Mouse (Mus musculus) liver, adult (tissue): ENCODE measurements around the gene Raly.

Source experiments
- GATA4 ChIP-seq: IDR thresholded peaks from 2 replicates; pipeline ENCODE4 v1.6.1; 2014; ENCODE audit warnings: mild to moderate bottlenecking, low read length; ENCODE audit not compliant: insufficient replicate concordance

Raly gene

DNA sequence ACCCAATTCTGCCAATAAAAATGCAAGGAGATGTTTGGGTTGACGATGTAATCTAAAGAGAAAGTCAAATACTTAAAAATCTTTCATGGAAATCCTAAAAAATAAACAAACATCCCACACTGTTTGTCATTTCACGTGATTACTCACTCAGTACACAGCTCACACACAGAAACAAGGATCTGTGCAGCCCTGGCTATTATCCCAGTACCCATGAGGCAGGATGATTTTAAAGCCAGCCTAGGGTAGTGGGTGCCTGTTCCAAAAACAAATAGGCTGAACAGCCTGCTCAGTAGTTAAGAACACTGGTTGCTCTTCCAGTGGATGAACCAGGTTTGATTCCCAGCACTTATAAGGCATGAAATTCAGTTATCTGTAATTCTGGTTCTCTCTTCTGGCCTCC is 85.7 kb downstream of the Raly start:
- no peak for TF ChIP-seq GATA4

DNA sequence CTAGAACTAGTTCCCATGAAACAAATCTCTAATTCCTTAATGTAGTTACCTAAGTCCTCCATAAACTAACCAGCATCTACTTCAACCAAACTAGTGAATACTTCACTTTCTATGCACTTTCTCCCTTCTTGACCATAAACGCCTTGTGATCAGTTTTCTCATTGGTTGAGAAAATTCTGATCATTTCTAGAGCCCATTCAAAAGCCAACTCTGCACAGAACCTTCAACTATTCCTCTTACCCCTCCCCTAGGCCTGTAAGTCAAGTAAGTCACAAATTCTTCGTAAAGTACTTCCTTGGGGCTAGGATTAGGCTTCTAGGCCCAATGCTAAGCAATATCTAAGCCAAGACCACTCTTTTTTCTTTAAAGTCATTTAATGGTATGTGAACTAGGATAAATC is 100.7 kb downstream of the Raly start:
- TF ChIP-seq GATA4 = no peak

DNA sequence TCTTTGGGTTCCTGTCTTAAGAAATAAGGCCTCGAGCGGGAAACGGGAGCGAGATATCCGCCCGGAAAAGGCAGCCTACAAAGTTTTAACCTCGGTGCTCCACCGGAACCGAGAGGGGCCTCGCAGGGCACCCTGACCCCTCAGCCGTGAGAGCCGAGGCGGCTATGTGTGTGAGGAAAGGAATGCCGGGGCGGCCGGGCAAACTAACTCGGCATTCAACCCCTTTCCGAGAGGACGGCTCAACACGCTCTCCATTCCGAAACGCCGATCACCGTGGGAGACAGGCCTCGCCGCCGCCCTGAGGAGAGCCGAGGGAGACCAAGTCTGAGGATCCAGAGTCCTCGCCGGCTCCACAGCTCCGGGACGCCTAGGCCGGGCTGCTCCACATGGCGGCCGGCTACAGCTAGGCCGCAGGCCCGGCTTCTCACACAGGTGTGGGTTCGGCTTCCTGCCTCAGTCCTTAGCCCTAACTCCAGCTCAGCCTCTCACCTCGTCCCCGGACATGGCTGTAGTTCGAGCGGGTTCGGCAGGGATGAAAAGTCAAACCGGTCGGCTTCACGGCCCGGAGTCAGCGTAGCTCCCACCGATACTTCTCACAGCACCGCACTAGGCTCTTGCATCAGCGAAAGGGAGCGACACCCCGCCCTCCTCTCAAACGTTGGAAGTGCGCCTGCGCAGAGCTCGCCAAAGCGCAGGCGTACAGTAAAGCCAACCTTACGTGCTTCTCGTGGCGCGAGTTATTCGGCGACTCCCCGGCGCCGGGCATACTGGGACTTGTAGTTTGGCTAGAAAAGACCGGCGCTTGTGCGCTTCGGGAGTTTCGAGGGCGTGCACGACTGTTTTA is 101.5 kb downstream of the Raly start, which contains the start of gene Eif2s2:
Gene Eif2s2 (minus strand): TSS at position 735 of the 844 bp plus-strand sequence.
- no peak for TF ChIP-seq GATA4

DNA sequence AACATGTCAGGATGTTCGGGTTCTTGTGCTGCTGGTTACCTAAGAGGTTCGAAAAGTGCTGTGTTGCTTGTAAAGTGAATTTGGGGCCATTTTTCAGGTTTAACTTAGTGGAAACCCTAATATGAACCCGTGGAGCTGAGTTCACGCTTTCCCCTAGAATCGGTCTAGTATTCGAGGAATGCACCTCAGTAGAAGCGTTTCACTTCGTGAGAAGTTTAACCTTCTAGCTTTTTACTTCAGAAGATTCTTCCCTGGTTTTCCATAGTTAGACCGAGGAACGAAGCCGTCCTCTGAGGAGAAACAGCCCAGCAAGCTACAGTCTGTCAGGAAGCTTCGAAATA is 102.1 kb downstream of the Raly start:
- no peak for TF ChIP-seq GATA4

DNA sequence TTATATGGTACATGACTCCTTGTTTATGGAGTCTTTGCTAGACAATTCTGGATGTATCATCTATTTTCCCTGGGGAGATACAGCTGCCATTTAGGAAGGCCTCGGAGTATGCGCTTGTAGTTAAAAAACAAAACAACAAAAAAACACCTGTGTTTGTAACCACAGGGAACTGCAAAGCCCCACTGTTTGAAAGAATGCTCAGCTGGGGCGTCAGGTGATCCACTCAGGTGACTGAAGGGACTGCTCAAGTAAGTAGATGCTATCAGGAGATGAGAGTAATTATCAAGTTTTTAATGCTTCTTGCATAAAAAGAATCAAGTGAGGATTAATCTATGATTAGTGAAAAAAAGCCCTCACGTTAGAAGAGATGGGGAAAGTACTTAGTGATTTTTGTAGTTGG is 102.7 kb downstream of the Raly start:
- no peak for TF ChIP-seq GATA4

DNA sequence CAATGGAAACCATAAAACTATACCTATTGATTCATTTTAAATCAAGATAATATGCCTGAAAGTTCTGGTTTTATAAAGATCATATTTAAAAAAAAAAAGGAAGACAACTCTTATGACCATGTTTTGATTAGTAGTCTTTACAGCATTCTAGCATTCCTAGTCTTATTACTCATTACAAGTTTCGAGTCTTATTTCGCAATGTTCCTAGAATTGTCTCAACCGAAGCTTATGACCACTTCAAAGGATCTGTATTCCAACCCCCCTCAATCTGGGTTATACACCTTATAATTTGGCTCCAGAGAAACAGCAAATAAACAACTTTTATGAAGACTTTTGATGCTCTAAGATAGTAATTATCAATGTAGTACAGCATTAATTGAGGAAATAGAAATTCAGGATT is 111.2 kb downstream of the Raly start:
- TF ChIP-seq GATA4 = no peak

DNA sequence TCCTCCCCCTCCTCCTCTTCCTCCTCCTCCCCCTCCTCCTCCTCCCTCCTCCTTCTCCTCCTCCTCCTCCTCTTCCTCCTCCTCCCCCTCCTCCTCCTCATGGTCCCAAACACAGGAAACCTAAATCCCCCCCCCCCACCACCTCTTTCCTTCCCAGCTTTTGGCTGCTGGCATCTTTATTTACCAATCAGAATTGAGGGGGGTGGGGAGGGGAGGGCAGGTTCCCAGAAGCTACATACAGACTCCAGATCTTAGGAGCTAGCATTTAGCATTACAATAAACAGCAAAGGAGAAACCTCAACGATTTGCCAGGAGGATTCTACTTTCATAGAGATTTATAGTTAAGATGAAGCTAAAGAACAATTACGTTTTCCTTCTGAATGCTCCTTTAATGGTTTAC is 114.9 kb downstream of the Raly start:
- TF ChIP-seq GATA4 = no peak

DNA sequence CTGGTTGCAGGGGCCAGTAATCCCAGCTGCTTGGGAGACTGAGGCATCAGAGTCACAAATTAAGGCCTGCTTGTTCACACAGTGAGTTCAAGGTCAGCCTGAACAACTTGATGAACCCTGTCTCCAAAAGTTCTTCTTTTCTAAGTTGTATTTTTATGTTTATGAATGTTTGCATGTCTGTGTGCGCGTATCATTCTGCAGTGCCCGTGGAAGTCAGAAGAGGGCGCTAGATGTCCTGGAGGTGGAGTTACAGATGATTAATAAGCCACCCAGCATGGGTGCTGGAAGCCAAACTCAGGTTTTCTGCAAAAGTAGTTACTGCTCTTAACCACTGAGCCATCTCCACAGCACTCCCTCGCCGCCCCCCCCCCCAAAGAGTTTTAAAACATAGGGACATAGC is 118.9 kb downstream of the Raly start:
- TF ChIP-seq GATA4 = no peak

DNA sequence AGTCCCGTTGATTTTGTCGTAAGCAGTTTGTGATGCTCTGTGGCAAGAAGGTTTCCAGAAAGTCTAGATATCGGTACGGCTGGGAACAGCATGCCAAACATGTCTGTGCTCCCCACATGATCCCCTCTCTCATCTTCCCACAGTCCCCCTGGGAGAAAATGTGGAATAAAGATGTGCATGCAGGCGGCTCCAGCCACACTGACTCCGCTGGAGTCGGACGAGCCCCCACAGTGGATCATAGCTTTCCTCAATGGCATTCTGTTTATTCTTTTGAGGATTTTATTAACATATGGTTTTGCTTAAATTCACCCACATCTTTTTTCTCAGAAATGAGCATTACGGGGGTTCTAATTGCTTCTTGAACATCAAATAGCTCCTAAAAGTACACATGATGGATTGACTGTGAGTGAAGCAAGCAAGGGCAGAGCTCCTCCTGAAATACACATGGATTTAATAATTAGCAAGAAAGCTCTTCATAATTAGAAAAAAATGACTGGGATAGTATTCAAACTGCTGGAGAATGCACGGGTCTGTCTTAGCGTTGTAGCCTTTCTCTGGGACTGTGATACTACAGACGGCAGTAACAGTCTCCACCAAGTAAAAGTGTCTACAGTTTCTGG is 125.1 kb downstream of the Raly start:
- no peak for TF ChIP-seq GATA4

DNA sequence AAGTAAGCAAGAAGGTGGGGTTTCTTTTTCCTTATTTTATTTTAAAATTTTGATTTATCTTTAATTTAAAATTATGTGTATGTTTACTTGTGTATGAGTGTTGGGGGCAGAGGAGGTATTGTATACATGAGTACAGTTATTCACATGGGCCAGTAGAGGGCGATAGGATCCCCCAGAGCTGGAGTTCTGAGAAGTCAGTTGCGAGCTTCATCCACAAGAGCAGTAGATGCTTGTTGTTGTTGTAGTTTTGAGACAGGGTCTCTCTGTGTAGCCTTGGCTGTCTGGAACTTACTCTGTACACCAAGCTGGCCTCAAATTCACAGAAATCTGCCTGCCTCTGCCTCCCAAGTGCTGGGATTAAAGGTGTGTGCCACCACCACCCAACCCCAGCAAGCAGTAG is 125.7 kb downstream of the Raly start:
- no peak for TF ChIP-seq GATA4
